Comparison of ENCODE assay signal across 19 mouse cellular contexts in the genomic region with DNA sequence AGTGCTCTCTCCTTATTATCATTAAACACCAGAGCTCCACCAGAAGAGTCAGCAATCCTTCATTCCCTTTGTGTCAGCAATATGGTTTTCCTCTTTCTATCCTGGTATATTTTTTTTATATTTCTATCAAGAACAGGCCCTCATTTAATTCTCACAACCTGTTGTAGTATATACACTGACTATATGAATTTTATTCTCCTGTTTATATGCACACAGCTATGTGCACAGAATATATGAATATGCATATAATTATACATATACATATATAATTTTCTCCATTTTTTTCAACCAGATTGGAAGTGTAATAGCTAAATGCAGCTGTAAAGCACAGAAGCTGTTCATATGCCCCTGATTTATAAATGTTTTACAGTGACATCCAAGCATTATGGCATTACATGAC.
DNase-seq lines count a peak whose midpoint lies in the region; ATAC-seq and TF ChIP-seq lines count a peak whose summit lies in the region.
"Had no signal": no experiment of that assay in that cellular context is flagged by ENCODE, and none has a peak within 500 bp of the region (broad histone marks: within the 10 kb centered on the region; RNA-seq: fewer than 3 reads in every experiment).

No protein-coding gene starts in this region.

- H3K4me2 ChIP-seq in forebrain, embryonic 14.5 days (ENCODE audit: low read length), result no peak overlapping the region
- H3K4me2 ChIP-seq in forebrain, embryonic 12.5 days, result no peak overlapping the region
- no peak overlapping the region for H3K4me2 ChIP-seq in forebrain, embryonic 16.5 days (ENCODE audit: low read length)
- H3K4me2 ChIP-seq: embryonic facial prominence, embryonic 13.5 days; embryonic facial prominence, embryonic 15.5 days had no signal

- ATAC-seq in forebrain, embryonic 14.5 days, result no peak
- ATAC-seq in forebrain, embryonic 12.5 days (ENCODE audit: low FRiP score), result no peak
- ATAC-seq in forebrain, embryonic 16.5 days, result peak; percentile 50; the same call in 1 of the 2 replicates

- H3K4me1 ChIP-seq in forebrain, embryonic 14.5 days (ENCODE audit: control insufficient read depth, insufficient read depth, low read length), result no peaks in the 10 kb centered on the region
- no peaks in the 10 kb centered on the region for H3K4me1 ChIP-seq in forebrain, embryonic 12.5 days
- H3K4me1 ChIP-seq in forebrain, embryonic 16.5 days (replicated peaks; ENCODE audit: control insufficient read depth, insufficient read depth, low read length), result no peaks in the 10 kb centered on the region
- H3K4me1 ChIP-seq: embryonic facial prominence, embryonic 15.5 days had no signal

- H3K9ac ChIP-seq in forebrain, embryonic 14.5 days (ENCODE audit: low read length), result no peak overlapping the region
- no peak overlapping the region for H3K9ac ChIP-seq in forebrain, embryonic 12.5 days
- H3K9ac ChIP-seq in forebrain, embryonic 16.5 days (replicated peaks; ENCODE audit: low read depth, low read length), result no peak overlapping the region
- H3K9ac ChIP-seq: embryonic facial prominence, embryonic 13.5 days; embryonic facial prominence, embryonic 15.5 days had no signal

- H3K4me3 ChIP-seq in forebrain, embryonic 14.5 days (ENCODE audit: low read depth, low read length), result no peak overlapping the region
- H3K4me3 ChIP-seq in forebrain, embryonic 12.5 days (replicated peaks), result no peak overlapping the region
- no peak overlapping the region for H3K4me3 ChIP-seq in forebrain, embryonic 16.5 days (replicated peaks; ENCODE audit: low read length)
- H3K4me3 ChIP-seq: embryonic facial prominence, embryonic 13.5 days; embryonic facial prominence, embryonic 15.5 days; erythroblast, embryonic 14.5 days had no signal

- H3K36me3 ChIP-seq in forebrain, embryonic 14.5 days (ENCODE audit: control insufficient read depth, insufficient read depth, low read length), result no peaks in the 10 kb centered on the region
- H3K36me3 ChIP-seq in forebrain, embryonic 12.5 days (replicated peaks), result no peaks in the 10 kb centered on the region
- no peaks in the 10 kb centered on the region for H3K36me3 ChIP-seq in forebrain, embryonic 16.5 days (ENCODE audit: control insufficient read depth, insufficient read depth)
- H3K36me3 ChIP-seq: embryonic facial prominence, embryonic 13.5 days; embryonic facial prominence, embryonic 15.5 days had no signal

- no peak for TF ChIP-seq POLR2A in brain, embryonic 14.5 days (IDR thresholded peaks at IDR 0.05; ENCODE audit: borderline replicate concordance, extremely low read depth, insufficient read depth, insufficient read length, poor library complexity, severe bottlenecking)

- no peaks in the 10 kb centered on the region for H3K9me3 ChIP-seq in forebrain, embryonic 14.5 days (replicated peaks; ENCODE audit: control insufficient read depth, low read length)
- H3K9me3 ChIP-seq in forebrain, embryonic 12.5 days, result no peaks in the 10 kb centered on the region
- no peaks in the 10 kb centered on the region for H3K9me3 ChIP-seq in forebrain, embryonic 16.5 days (ENCODE audit: control insufficient read depth, low read length)
- H3K9me3 ChIP-seq: embryonic facial prominence, embryonic 13.5 days; embryonic facial prominence, embryonic 15.5 days had no signal

- no peaks in the 10 kb centered on the region for H3K27me3 ChIP-seq in forebrain, embryonic 14.5 days (replicated peaks; ENCODE audit: control insufficient read depth, insufficient read depth, low read length)
- H3K27me3 ChIP-seq in forebrain, embryonic 12.5 days, result no peaks in the 10 kb centered on the region
- no peaks in the 10 kb centered on the region for H3K27me3 ChIP-seq in forebrain, embryonic 16.5 days (replicated peaks; ENCODE audit: control insufficient read depth, insufficient read depth, low read length)
- H3K27me3 ChIP-seq: embryonic facial prominence, embryonic 15.5 days had no signal

- no peak for TF ChIP-seq CTCF in brain, embryonic 14.5 days (IDR thresholded peaks at IDR 0.05; ENCODE audit: borderline replicate concordance, extremely low read depth, insufficient read depth, insufficient read length)

- H3K27ac ChIP-seq in forebrain, embryonic 14.5 days (ENCODE audit: low read depth, low read length), result no peak overlapping the region
- H3K27ac ChIP-seq in forebrain, embryonic 12.5 days, result no peak overlapping the region
- H3K27ac ChIP-seq in forebrain, embryonic 16.5 days (ENCODE audit: low read length), result no peak overlapping the region
- H3K27ac ChIP-seq: embryonic facial prominence, embryonic 13.5 days; embryonic facial prominence, embryonic 15.5 days had no signal

- peak; percentile 11 for DNase-seq in forebrain, embryonic 14.5 days (ENCODE audit: low spot score)
- DNase-seq in brain, embryonic 14.5 days (ENCODE audit: low read depth), result peak; percentile 28
- no peak for DNase-seq in left cerebral cortex, adult 18-20 months (ENCODE audit: low spot score in 2 of 2)
- DNase-seq in adrenal gland, postnatal 25 days, result no peak
- DNase-seq: adrenal gland, adult 2 months; adrenal gland, postnatal 10 days; adrenal gland, postnatal 36 days; cerebellum, adult 11 months; cerebellum, adult 18-20 months; cerebellum, adult 8-10 months; cerebellum, adult 9-11 months; cerebellum, postnatal 14 days; cerebellum, postnatal 36 days; embryo, embryonic 11 days had no signal

Comparison
In these comparisons a context has a peak if more than half of its experiments do, and no peak if none do; other contexts are left out.
1. DNase-seq: peak in forebrain, embryonic 14.5 days (single experiment) and brain, embryonic 14.5 days (single experiment); none in left cerebral cortex, adult 18-20 months (0 of 2) and adrenal gland, postnatal 25 days (single experiment).